Mouse (Mus musculus) liver, adult 2 months (tissue): ENCODE results near the gene Nrp1. TPM values are rescaled to one million over a fixed set of nuclear protein-coding genes. Genes with fewer than 3 reads are reported as not detected.

Experiments
- DNase-seq: peaks from one replicate; pipeline ENCODE4 v3.0.0-alpha.2; 2011; ENCODE audit warnings: low read depth, low spot score; ENCODE audit errors: extremely low read depth
- H3K27ac ChIP-seq: fragments of 200-500 bp; replicated peaks from 2 replicates; pipeline ENCODE4 v1.5.1; 2012; ENCODE audit warnings: low read depth, mild to moderate bottlenecking, control low read depth, inconsistent platforms, low read length; ENCODE audit not compliant: insufficient read depth
- H3K27me3 ChIP-seq: fragments of 200-500 bp; 2 replicates; pipeline ENCODE4 v1.6.1; 2012; ENCODE audit warnings: mild to moderate bottlenecking, moderate library complexity, low read length, inconsistent platforms; ENCODE audit not compliant: control insufficient read depth, insufficient read depth
- H3K36me3 ChIP-seq: fragments of 200-500 bp; 2 replicates; pipeline ENCODE4 v1.6.1; 2012; ENCODE audit warnings: low read length, inconsistent platforms; ENCODE audit not compliant: control insufficient read depth, insufficient read depth
- H3K4me1 ChIP-seq: fragments of 200-500 bp; 2 replicates; pipeline ENCODE4 v1.6.1; 2011; ENCODE audit warnings: low read length; ENCODE audit not compliant: control insufficient read depth, insufficient read depth
- H3K4me3 ChIP-seq: fragments of 200-500 bp; 2 replicates; pipeline ENCODE4 v1.5.1; 2011; ENCODE audit warnings: low read depth, mild to moderate bottlenecking, control low read depth, low read length, moderate library complexity; ENCODE audit not compliant: insufficient read depth
- H3K79me2 ChIP-seq: fragments of 200-500 bp; 2 replicates; pipeline ENCODE4 v1.6.1; 2012; ENCODE audit warnings: inconsistent platforms, mild to moderate bottlenecking, low read length, moderate library complexity; ENCODE audit not compliant: control insufficient read depth, insufficient read depth
- H3K9ac ChIP-seq: fragments of 200-500 bp; 2 replicates; pipeline ENCODE4 v1.6.1; 2012; ENCODE audit warnings: low read depth, mild to moderate bottlenecking, control low read depth, inconsistent platforms, low read length
- CTCF ChIP-seq: fragments of 200-500 bp; IDR thresholded peaks from 2 replicates; pipeline ENCODE4 v1.5.1; 2011; ENCODE audit warnings: low read depth, low read length, control low read depth
- POLR2A ChIP-seq: fragments of 200-500 bp; IDR thresholded peaks from 2 replicates; pipeline ENCODE4 v1.6.1; 2011; ENCODE audit warnings: low read length, control low read depth; ENCODE audit not compliant: insufficient read depth; ENCODE audit errors: extremely low read depth
- WGBS: fragments of 180-500 bp; shearing (Covaris S2); methylation state at CpG from one replicate; pipeline ENCODE4 v1.1.7; 2018; 5-methylcytosine and 5-hydroxymethylcytosine counted together
- polyA plus RNA-seq: library from polyadenylated mRNA; depleted of rRNA; stranded (reverse); fragments of >200 nt; gene quantifications from 2 replicates; pipeline ENCODE4 v1.2.3, GENCODE M21; 2012
- total RNA-seq: library from RNA; depleted of rRNA; stranded (reverse); fragments of >200 nt; gene quantifications from 2 replicates; pipeline ENCODE4 v1.2.3, GENCODE M21; 2014

The Nrp1 gene
- total and polyA plus RNA-seq, 2 experiments: 22.2 to 54.1 TPM

GRCm38 (mm10) chr8:128461716-128462115, 103.3 kb downstream of the Nrp1 start:
- Histone ChIP-seq H3K9ac (no peak overlapping the region), H3K4me3 (no peak overlapping the region), H3K36me3 (peaks cover 58% of the 10 kb centered on the region), H3K27ac (peak overlapping the region; percentile 42), H3K79me2 (peaks cover 4% of the 10 kb centered on the region; the same call in 1 of the 2 replicates), H3K27me3 (no peaks in the 10 kb centered on the region), H3K4me1 (peaks cover 28% of the 10 kb centered on the region)
- DNase-seq: peak; percentile 22
- TF ChIP-seq POLR2A (no peak), CTCF (no peak)

GRCm38 (mm10) chr8:128463162-128463561, 104.8 kb downstream of the Nrp1 start:
- Histone ChIP-seq H3K4me1 (peaks cover 32% of the 10 kb centered on the region), H3K27ac (peak overlapping the region; percentile 91), H3K79me2 (peaks cover 4% of the 10 kb centered on the region; the same call in 1 of the 2 replicates), H3K9ac (no peak overlapping the region), H3K27me3 (no peaks in the 10 kb centered on the region), H3K4me3 (no peak overlapping the region), H3K36me3 (peaks cover 52% of the 10 kb centered on the region)
- peak; percentile 94 for DNase-seq
- no peak for TF ChIP-seq POLR2A
- no peak for TF ChIP-seq CTCF

- Histone ChIP-seq H3K9ac (peak overlapping the region; percentile 36; the same call in 1 of the 2 replicates), H3K4me1 (peaks cover 32% of the 10 kb centered on the region), H3K4me3 (no peak overlapping the region), H3K36me3 (peaks cover 50% of the 10 kb centered on the region), H3K79me2 (peaks cover 4% of the 10 kb centered on the region; the same call in 1 of the 2 replicates), H3K27ac (peak overlapping the region; percentile 91), H3K27me3 (no peaks in the 10 kb centered on the region)
- TF ChIP-seq CTCF (no peak), POLR2A (no peak)
- DNase-seq: peak; percentile 69
- 21% methylated on average over 4 of the region's 4 CpGs for WGBS
Measured at GRCm38 (mm10) chr8:128464056-128464623, 105.7 kb downstream of the Nrp1 start.

GRCm38 (mm10) chr8:128465553-128465952, 107.1 kb downstream of the Nrp1 start:
- 20% methylated on average over 2 of the region's 2 CpGs for WGBS
- TF ChIP-seq POLR2A: no peak
- no peak for TF ChIP-seq CTCF
- peak; percentile 72 for DNase-seq

GRCm38 (mm10) chr8:128466681-128467430, 108.5 kb downstream of the Nrp1 start:
- no peaks in the 10 kb centered on the region for H3K27me3 ChIP-seq
- peaks cover 32% of the 10 kb centered on the region for H3K4me1 ChIP-seq
- peak; percentile 64 for DNase-seq
- peaks cover 51% of the 10 kb centered on the region for H3K36me3 ChIP-seq
- peak overlapping the region; percentile 77 for H3K27ac ChIP-seq
- no peak overlapping the region for H3K4me3 ChIP-seq
- H3K9ac ChIP-seq: no peak overlapping the region
- TF ChIP-seq CTCF (no peak), POLR2A (no peak)
- 26% methylated on average over 4 of the region's 4 CpGs for WGBS
- no peaks in the 10 kb centered on the region; the same call in 1 of the 2 replicates for H3K79me2 ChIP-seq

More at GRCm38 (mm10) chr8:128465553-128465952, 107.1 kb downstream of the Nrp1 start:
- no peaks in the 10 kb centered on the region for H3K27me3 ChIP-seq
- no peak overlapping the region for H3K9ac ChIP-seq
- H3K4me1 ChIP-seq: peaks cover 32% of the 10 kb centered on the region
- peaks cover 4% of the 10 kb centered on the region; the same call in 1 of the 2 replicates for H3K79me2 ChIP-seq
- H3K36me3 ChIP-seq: peaks cover 50% of the 10 kb centered on the region
- peak overlapping the region; percentile 98 for H3K27ac ChIP-seq
- no peak overlapping the region for H3K4me3 ChIP-seq
